Mouse (Mus musculus) urinary bladder, postnatal 25 days (tissue): ENCODE results near the gene Nostrin.

Experiments
- DNase-seq: peaks from one replicate; pipeline ENCODE4 v3.0.0; 2022; ENCODE audit warnings: low spot score

Gene Nostrin

DNA sequence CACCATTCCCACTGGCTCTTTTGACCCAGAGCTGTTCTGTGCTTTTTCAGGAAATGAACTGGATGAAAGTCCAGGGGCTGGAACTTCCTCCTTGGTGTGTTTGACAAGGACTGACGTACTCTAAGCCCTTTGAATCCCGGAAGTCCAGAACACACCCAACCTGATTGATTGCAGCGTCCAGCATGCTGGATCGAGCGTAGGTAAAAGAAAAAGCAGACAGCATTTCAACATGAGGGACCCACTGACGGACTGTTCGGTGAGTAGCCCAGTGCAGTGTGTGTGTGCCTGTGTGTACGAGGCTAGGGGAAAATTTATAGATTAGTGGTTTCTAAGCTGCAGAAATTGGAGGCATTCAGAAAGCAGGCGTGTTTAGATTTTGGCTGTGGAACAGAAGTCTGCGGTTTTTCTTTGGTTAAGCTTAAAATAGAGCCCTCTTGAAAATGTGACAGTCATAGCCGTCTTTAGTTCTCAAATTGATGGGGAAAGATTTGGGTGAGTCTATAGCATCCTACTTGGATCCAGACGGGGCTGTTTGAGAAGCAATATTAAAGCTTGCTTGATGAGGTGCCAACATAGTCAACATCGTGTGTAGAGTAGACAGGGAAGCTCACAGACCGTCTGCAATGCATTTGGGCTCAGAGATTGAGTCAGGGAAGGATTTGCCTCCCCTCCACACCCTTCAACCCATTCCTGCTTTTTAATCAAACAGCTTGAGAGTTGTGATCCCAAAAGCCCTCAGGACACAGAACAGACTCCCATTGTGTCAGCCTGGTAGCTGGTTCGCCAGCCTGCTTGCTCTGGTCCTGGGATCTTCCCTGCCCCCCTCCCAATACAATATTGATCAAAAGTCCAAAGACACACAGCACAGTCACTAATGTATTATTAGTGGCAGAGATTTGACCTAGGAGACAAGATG lies at the start of gene Nostrin:
Nostrin (plus strand) TSS at position 140 of the 916 bp plus-strand sequence.
- DNase-seq, result no peak

DNA sequence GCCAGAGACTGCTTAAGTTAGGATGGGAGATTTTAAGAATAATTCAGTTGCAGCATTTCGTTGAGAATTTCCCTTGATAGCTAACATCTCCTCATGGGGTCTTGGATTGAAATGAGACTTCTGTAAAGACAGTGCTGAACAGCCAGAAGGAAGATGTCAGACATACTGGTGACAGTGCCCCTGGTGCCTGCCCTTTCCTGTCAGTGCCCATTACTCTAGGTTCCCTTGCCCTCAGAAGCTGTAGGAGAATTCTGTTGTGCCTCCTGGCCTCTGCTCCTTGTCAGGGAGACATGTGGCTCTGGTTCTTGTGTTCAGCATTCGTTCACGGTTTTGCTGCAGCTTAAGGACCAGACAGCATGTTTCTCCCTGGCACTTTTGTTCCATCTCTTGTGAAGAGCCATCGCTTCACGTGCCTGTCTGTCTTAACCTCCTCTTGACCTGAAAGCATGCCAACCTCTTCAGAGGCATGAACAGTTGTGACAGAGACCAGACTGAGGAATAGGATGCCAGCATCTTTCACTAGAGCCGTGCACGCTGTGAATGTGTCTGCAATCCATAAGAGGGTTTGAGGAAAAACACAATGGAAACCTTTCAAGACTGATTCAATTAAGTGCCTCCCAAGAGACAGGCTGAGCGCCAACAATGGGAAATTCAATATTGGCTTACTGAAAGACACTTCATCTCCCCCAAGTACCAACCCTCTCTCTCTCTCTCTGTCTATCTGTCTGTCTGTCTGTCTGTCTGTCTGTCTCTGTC lies 48.9 kb upstream of the Nostrin start:
- DNase-seq, result no peak

GRCm38 (mm10) chr2:69095836-69096235 lies 39.8 kb upstream of the Nostrin start:
- no peak for DNase-seq

- DNase-seq, result no peak
These were observed 38.8 kb upstream of the Nostrin start for GRCm38 (mm10) chr2:69096821-69097220.

DNA sequence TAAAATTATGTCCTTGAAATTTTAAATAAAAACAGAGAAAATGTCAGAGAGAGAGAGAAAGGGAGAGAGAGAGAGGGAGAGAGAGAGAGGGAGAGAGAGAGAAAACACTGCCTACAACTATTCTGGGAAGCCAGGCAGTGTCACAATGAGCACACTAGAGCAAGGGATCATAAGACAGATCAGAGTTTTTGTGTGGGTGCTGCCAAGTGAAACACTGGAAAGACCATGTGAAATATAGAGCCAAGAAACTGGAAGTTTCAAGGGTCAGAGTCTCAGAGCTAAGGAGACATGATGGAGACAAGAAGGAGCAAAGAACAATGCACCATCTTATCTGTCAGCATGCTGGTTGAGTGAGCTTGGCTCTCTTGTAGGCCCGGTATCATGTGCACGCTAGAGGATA lies 38.1 kb upstream of the Nostrin start:
- DNase-seq, result no peak

GRCm38 (mm10) chr2:69098701-69099100 lies 36.9 kb upstream of the Nostrin start:
- DNase-seq, result no peak

- no peak for DNase-seq
These were observed 36.5 kb upstream of the Nostrin start for GRCm38 (mm10) chr2:69099147-69099546.

GRCm38 (mm10) chr2:69100706-69101105 lies 34.9 kb upstream of the Nostrin start:
- DNase-seq, result peak; percentile 13

- no peak for DNase-seq
These were observed 32.1 kb upstream of the Nostrin start for GRCm38 (mm10) chr2:69103526-69103925.

DNA sequence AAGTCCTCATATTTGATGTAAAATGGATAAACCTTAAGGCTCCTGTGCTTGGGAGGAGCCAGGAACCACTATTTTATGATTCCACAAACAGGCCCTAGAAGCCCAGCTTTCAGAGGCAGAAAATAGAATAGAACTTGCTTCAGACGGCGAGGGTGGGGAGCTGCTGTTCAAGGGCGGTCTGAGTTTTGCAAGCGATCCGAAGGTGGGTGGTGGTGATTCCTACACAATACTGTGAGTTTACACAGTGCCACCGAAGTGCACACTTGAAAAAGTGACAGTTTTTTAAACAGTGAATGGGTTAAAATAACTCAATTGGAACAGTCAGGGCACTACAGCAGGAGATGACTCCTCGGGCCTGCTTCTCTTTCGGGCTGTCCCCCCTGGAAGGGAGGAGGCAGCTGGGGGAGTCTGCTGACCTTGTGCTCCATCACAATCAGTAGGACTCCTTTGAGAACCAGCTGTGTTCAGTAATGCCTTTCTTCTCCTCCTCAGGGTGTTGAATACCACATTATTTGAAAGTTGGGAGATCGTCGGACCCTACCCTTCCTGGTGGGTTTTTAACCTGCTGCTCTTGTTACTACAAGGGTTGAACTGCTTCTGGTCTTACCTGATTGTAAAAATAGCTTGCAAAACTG lies 31.0 kb upstream of the Nostrin start:
- DNase-seq, result no peak

DNA sequence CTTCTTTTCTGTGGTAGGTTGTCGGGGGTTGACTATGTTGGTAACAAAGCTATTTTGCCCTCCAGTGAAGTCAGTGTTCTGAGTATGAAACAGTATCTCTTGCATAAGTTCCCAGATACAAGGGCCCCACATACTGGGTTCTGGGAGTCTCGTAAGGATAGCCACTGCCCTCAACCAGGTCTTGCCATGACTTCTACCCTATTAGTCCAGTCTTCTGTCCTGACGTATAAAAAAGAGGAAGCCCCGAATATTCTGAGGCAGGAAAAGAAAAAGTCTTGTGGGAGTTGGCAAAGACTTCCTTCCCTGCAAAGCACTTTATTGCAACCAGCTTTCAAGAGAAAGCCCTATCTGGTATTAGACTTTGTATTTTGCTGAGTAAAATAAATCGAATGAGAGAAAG lies 26.4 kb upstream of the Nostrin start:
- DNase-seq, result no peak

DNA sequence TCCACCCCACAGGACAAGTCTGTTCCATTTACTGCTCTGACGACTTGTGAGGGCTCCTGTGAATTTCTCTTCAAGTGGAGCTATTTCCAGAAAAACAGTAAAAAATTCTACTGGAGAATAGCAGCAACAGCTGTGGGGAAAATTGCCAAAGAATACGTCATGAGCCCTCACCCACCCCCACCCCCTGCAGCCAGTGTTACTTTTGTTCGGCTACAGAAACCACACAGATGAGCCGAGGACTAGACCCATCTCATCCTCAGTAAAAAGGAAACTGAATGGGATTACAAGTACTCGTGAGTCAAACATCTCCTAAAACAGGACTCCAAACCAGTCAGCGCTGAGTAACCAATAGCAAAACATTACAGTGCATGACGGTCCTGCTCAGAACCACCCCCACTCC lies 25.9 kb upstream of the Nostrin start:
- DNase-seq, result no peak

GRCm38 (mm10) chr2:69112609-69113008 lies 23.0 kb upstream of the Nostrin start:
- no peak for DNase-seq

DNA sequence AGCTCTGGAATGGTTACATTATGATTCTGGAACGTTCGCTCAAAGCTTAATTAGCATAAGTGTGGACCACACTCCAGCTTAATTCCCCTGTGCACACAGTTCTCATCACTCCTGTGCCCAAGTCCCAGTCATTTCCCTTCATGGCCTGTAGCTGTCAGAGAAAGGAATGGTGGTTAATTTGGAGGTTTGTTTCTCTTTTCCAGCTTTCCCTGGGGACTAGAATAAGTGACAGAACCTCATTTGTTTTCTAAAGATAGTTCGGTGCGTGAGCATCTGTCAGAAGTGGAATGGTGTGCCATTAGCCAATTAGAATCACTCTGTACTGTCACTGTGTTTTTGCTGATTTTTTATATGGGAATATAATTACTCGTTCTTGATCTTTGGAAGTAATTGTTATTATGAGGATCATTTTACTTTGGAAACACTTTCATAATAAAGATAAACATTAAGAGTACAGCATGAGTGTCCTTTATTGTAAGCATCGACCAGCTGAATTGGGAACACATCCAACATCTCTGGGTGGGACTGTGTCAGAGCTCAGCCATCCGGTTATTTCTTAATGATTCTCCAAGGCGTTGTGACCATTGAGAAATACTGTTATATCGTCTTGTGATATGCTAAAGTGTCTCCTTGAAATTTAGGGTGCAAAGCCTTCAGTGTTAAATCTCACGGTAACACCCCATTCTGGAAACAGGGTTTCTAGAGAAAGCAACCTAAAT lies 21.6 kb upstream of the Nostrin start:
- DNase-seq, result no peak

- DNase-seq, result no peak
These were observed 19.7 kb upstream of the Nostrin start for GRCm38 (mm10) chr2:69115921-69116320.

- no peak for DNase-seq
These were observed 18.8 kb upstream of the Nostrin start for GRCm38 (mm10) chr2:69116767-69117166.

DNA sequence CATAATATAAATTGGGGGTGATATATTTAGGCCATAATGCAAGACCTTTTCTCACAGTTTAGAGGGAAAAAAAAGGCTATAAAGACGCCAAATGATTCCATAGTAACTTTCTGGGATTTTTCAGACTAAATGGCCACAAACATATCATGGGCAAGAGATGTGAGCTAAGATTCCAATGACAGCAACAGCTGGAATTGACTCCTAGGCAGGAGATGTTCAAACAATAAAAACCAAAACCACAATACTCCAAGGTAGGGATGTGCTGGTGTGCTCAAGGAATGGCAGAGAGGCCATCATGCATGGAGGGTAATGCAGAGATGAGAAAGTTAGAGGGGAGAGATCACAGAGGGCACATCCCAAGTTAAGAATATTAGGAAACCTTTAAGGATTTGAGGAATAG lies 16.6 kb upstream of the Nostrin start:
- DNase-seq, result no peak

- DNase-seq, result no peak
These were observed 15.9 kb upstream of the Nostrin start for GRCm38 (mm10) chr2:69119718-69120117.

DNA sequence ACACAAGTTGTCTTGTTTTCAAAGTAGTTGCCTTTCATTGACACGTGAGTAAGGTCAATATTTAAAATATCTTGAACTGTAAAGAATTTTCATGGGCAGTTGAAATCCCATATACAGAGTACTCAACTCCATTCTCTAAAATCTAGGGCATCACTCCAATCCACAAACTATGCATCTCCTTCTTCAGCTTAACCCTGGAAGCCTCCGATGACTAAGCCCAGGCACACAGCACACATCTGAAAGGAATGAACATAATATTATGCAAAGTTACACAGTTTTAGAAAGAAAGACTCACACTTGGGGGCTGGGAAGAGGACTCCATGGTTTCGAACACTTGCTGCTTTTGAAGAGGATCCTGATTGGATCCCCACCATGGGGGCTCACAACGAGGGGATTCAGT lies 13.9 kb upstream of the Nostrin start:
- DNase-seq, result no peak

DNA sequence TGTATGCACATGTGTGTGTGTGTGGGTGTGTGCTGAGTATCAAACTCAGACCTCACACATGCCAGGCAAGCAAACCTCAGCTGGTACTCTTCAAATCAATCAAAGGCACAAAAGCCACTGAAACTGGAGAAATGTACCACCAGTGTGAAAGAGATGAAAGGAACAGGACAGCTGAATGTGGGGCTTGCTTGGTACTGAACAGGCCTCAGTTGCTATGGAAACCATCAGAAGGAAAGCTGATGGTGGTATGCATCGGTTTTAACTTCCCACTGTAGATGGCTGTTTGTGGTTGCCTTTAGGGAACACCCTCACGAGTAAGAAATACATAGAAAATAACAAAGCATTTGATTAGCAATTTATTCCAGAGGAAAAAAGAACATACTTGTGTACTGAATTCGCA lies 10.2 kb upstream of the Nostrin start:
- no peak for DNase-seq

DNA sequence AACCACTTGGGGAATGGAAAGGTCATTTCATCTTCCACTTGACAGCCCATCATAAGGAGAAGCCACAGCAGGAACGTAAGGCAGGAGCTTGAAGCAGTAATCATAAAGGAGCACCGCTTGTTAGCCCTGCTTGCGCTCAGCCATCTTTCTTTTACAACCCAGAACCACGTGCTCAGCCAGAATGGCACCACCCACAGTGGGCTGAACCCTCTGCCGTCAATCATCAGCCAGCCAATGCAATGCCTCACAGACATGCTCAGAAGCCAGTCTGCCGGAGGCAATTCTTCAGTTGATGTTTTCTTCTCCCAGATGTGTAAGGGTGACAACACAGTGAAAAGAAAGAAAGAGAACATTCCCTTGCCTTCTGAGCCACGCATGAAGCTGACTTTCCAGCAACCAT lies 7.3 kb upstream of the Nostrin start:
- DNase-seq, result no peak

GRCm38 (mm10) chr2:69128921-69129395 lies 6.6 kb upstream of the Nostrin start:
- DNase-seq, result no peak
